Mouse (Mus musculus) CH12F3 (cell line): ENCODE measurements around the gene Hsd17b7.
"Not testable (repeated sequence)": the region's sequence is repeated elsewhere in the genome, so short reads cannot be mapped to it uniquely, and the experiment has no call there.

ENCODE experiments used
- in situ Hi-C: fragments of 300-500 bp; cut with MboI; formaldehyde crosslinking; loops from 2 replicates; pipeline ENCODE4 v1.14.3; 2020; ENCODE audit warnings: low sequenced_read_pairs

Gene Hsd17b7

GRCm38 (mm10) chr1:169968792-169969515 is at the start of gene Hsd17b7:
Gene Hsd17b7 (minus strand): TSS chr1:169969241.
- in situ Hi-C loops = no loop called here

DNA sequence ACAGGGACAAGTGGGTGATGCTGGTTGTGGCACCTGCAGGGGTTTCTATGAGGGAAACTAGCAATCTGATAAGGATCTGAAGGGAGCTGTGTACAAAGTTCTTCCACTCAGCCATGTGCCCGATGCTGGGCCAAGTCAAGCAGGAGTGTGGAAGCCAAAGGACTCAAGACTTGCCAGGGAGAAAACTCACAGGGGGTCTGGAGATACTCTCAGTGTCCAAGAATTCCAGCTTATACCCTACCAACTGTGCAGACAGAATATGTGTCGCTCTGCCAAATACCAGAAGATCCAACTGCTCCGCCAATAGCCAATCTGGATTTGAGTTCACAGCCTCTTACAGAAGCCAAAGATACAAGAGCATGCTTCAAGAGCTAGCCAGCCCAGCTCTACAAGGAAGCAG is 45.7 kb upstream of the Hsd17b7 start:
- in situ Hi-C loops = no loop called here

DNA sequence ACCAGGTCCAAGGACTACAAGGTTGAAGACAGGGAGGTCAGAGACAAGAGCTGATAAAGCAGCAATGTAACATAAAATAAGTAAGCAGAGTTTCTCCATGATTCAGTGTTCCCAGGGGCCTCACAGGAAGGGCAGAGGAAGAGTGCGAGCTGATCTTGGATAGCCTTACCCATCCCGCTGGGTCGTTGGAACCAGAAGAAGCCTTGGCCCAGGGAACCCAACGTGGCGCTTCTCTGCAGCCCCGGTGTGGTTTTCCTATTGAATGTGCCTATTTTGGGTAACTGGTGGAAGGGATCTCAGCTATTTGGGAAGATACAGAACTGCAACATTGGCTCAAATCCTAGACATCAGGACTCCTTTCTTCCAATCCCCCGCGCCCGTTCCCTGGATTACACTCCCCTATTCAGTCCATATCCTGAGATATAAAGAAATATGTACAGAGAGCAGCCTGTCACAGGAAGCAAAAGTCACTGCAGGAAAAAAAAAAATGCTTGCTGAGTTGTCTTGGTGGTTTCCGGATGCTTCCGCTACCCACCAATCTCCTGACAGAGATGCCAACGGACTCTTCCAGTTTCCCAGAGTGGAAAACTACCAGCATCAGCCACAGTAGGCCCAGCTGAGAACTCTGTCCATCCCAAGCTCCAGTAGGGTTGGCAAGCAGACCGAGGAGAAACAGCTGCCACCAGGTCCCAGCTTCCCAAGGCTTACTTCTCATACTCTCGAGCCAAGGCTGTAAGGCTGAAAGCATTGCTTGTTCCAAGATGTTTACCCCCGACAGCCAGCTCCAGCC is 41.9 kb upstream of the Hsd17b7 start:
- in situ Hi-C loops = no loop called here

DNA sequence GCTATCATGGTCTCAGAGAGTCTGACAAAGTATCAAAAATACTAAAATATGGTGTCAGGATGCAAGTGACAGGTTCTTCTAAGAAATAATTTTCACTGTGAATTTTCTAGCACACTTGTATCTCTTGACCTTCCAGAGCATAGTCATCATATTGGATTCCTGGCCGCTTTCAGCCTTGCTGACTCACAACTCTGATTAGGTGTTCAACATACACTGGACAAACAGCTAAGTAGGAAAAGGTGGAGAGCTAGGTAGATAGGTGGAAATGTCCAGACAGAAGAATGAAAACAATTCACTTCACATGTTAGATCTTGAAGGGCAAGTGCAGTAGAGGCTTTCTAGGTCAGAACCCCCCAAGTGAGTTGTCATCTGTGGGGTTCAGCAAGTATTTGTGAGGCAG is 40.3 kb upstream of the Hsd17b7 start:
- in situ Hi-C loops = no loop called here

DNA sequence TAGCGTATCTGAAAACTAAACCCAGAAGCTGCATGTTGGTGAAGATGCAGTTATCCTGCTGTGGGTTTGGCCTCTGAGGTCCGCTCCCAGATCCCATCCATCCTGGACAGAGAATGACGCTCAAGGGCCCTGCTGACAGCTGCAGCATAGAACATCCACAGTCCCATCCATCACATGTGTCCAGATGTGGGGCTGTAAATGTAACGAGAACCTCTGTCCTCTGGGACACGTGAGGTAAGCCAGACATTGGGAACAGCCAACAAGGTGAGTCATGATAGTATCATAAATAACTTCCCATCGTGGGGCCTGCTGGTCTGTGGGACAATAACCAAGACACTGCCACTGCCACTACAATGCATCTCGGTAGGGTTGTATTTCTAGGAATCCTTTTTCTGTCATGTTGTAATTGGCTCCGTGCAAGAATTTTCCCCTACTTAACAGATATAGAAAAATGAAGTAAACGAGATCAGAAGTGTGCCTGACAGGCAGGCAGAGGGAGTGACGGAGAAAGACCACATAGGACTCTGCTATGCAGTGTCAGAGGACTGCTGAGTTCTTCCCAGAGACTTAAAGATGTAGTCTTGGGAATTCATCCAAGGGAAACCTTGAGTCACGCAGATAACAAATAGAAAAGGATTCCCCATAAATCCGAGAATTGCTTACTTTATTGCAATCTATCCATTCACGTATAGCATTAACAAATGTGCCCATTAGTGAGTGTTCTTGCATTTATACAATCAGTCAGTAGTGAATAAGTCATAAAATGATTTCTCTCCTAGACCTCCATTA is 39.6 kb upstream of the Hsd17b7 start:
- in situ Hi-C loops = no loop called here

DNA sequence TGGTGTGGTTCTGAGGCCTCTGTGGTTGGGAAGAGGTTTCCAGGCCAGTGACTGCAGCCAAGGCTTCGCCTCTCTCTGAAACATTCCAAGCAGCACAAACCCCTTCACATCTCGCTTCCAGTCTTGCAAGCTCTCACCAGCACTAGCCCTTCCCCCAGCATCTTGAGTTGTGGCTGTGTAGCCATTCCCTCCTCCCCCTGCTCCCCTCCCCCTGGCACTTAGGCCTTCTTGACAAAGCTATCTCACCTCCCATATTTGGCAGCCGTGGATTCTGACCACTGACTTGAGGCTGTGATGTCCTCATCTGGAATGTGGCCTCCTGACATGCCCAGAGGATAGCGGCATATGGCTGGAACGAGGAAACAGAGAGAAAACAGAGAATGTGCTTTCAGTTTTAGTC is 37.5 kb upstream of the Hsd17b7 start:
- in situ Hi-C loops = no loop called here

DNA sequence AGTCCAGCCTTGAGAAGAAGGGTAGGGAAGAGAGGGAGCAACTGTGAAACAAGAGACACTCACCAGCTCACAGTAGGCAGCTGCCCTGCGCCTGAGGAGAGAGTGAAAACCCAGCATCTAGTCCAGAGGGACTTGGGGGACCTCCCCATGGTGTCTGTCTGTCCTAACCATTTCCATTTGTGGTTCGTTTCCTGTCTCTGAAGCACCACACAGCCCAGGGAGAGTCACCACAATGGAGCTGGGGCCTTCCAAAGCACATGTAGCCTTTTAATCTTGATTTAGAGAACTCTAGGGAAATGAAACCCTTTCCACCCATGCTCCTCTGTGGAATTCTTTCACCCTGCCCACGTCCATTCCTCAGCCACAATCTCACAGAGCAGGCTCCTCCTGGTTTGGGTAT is 36.3 kb upstream of the Hsd17b7 start:
- in situ Hi-C loops = no loop called here

DNA sequence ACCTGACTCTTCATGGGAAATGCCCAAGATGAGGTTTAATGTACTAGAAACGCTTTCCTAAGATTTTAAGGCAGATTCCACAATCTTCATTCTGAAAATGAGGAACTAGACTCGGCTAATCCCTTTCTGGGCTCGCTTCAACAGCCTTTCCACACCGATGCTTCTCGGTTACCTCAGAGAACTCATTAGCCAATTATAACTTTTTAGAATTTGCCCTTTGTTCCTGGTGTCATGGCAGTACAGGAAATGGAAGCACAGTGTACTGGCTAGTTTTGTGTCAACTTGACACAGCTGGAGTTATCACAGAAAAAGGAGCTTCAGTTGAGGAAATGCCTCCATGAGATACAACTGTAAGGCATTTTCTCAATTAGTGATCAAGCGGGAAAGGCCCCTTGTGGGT is 24.9 kb upstream of the Hsd17b7 start:
- in situ Hi-C loops = not testable (repeated sequence)

GRCm38 (mm10) chr1:169986166-169986565 is 17.1 kb upstream of the Hsd17b7 start:
- in situ Hi-C loops = no loop called here

DNA sequence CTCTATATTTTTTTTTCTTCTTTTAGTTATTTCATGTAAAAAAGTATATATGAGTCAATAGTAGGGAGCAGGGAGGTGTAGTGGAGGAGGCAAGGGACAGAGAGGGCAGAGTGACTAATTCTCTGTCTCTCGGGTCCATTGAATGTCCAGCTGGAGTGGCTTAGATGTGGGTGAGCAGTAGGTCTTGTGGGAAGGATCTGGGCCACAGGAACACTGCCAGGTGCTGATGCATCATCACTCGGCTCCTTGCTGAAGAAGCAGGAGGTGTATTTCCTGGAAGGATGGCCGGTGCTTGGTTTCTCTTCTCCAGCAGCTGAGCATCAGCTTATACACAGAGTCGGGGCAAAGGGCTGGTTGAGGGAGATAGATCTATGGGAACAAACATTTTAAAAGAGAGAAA is 8.6 kb upstream of the Hsd17b7 start:
- in situ Hi-C loops = no loop called here

DNA sequence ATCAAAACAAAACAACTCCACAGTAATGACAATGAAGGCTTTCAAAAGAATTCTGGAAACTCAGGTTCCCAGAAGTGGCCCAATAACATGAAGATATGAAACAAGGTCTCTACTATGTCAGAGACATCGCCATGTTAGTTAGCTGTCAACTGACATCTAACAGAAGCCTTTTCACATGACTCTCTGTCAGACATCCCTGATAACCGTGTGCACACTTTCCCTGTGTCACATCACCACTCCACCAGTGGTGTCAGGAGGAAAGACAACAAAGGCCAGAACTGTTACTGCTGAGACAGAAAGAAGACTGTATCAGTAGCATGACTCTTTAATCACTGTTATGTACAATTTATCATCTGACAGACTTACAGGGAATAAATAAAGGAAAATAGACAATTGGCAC is 3.0 kb upstream of the Hsd17b7 start:
- in situ Hi-C loops = no loop called here

- in situ Hi-C loops = no loop called here
Measured at GRCm38 (mm10) chr1:169970936-169971335, 1.9 kb upstream of the Hsd17b7 start.

DNA sequence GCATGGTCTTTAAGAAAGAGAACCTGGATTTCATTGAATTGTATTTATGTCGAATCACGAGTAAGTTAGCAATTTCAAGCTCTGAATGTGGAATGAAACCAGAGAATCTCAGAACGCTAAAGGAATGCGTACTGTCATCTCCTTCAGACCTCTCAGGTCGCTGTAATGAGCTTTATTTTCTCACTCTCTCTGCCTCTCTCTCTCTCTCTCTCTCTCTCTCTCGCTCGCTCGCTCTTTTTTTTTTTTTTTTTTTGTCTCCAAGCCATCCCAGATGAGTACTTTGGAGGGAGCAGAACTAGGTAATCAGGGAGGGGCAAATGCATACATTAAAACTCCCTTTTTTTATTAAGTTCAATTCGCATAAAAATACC is 460 bp upstream of the Hsd17b7 start:
- in situ Hi-C loops = no loop called here

DNA sequence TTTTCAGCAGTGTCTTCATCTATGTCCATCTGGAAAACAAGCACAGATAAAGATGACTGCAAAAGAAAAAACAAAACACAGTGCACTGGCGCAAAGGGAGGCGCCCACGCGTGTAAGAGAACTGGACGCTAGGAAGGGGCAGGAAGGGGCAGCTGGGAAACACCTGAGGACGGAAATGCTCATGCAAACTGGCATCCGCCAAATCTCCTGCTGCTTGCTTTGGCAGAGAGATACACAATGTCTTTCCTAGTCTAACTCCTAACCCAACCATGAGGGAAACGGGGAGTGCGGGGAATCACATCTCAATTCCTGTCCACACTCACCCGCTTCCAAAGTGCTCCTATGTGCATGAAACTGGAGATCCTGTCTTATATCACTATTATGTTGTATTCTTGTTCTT is 15.9 kb downstream of the Hsd17b7 start:
- in situ Hi-C loops = loop anchor here (10.0 kb wide), 1 partner anchor 192 kb away; no protein-coding TSS in a partner anchor

GRCm38 (mm10) chr1:169952636-169953035 is 16.4 kb downstream of the Hsd17b7 start:
- in situ Hi-C loops = loop anchor here (10.0 kb wide), 1 partner anchor 192 kb away; no protein-coding TSS in a partner anchor

GRCm38 (mm10) chr1:169951561-169951960 is 17.5 kb downstream of the Hsd17b7 start:
- in situ Hi-C loops = loop anchor here (10.0 kb wide), 1 partner anchor 193 kb away; no protein-coding TSS in a partner anchor

GRCm38 (mm10) chr1:169950651-169951050 is 18.4 kb downstream of the Hsd17b7 start:
- in situ Hi-C loops = loop anchor here (10.0 kb wide), 1 partner anchor 194 kb away; no protein-coding TSS in a partner anchor

GRCm38 (mm10) chr1:169949981-169950380 is 19.1 kb downstream of the Hsd17b7 start:
- in situ Hi-C loops = loop anchor here (10.0 to 25.0 kb wide), 2 partner anchors 195 to 413 kb away; partner anchors contain the start of gene Nuf2

DNA sequence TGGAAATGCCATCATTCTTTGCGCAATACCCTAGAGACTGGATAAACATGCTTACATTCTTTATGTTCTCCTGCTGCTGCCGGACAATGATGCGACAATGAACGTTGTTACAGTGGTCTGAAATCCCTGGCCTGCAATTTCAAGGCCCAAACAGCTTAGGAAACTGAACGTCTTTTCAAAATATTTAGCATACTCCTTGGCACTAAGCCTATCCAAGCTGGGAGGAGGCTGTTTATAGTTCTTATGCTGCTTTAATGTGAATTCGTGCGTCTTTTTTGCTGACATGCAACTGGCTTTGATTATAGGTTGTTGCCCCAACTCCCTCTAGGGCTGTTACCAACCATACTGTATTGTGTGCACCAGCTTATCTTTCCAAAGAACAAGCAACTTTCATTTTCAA is 20.2 kb downstream of the Hsd17b7 start:
- in situ Hi-C loops = loop anchor here (25.0 kb wide), 1 partner anchor 412 kb away; the partner anchor contains the start of gene Nuf2

DNA sequence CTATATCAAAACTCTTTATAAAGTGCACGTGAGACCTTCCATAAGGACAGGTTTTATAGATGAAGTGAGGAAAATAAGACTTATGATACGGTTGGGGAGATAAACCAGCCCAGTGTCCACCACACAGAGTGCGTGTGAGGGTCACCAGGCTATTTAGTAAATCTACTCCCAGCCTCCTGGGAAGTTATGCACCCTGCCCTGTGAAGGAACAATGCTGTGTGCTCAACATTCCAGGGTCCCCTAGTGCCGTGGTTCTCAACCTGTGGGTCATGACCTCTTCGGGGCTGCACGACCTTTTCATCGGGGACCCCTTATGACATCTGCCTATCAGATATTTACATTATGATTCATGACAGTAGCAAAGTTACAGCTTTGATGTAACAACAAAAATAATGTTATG is 20.8 kb downstream of the Hsd17b7 start:
- in situ Hi-C loops = loop anchor here (25.0 kb wide), 1 partner anchor 411 kb away; the partner anchor contains the start of gene Nuf2

DNA sequence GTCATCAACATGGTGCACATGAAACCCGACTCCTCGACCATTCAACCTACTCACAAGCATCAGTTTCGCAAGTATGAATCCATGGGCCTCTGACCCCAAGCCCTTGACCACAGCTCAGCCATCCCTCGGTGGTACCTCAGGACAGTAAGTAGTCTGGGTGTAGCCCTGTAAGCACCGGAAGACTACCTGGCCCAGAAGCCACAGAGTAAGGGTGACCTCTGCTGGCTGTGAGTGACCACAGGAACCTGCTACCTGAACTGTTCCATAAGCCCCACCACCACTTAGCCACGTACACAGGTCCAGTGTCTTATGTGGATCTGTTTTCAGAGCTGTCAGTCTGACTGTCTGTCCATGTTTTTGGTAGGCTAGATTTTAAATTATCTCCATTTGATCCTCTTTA is 21.4 kb downstream of the Hsd17b7 start:
- in situ Hi-C loops = loop anchor here (25.0 kb wide), 1 partner anchor 410 kb away; the partner anchor contains the start of gene Nuf2
